Mouse (Mus musculus) heart, postnatal 0 days (tissue): ENCODE data around the gene Camsap3. TPM values are rescaled to one million over a fixed set of nuclear protein-coding genes. Genes with fewer than 3 reads are reported as not detected.

Experiments
- ATAC-seq: fragments of 200-750 bp; cut with Nextera tagmentation; 2 replicates; pipeline ENCODE4 v1.8.0; 2017; ENCODE audit warnings: low read depth, moderate number of reproducible peaks, moderate library complexity; ENCODE audit not compliant: insufficient read depth
- DNase-seq: peaks from one replicate; pipeline ENCODE4 v3.0.0-alpha.2; 2016; ENCODE audit warnings: low spot score
- H3K27ac ChIP-seq: fragments of 300-500 bp; sonication (generic); 2 replicates; pipeline ENCODE4 v1.5.1; 2014; ENCODE audit warnings: low read depth, mild to moderate bottlenecking
- H3K27me3 ChIP-seq: fragments of 300-500 bp; sonication (generic); 2 replicates; pipeline ENCODE4 v1.6.1; 2014; ENCODE audit warnings: low read length, mixed read lengths; ENCODE audit not compliant: control insufficient read depth, insufficient read depth
- H3K36me3 ChIP-seq: fragments of 300-500 bp; sonication (generic); replicated peaks from 2 replicates; pipeline ENCODE4 v1.6.1; 2014; ENCODE audit warnings: low read length, mixed read lengths; ENCODE audit not compliant: control insufficient read depth, insufficient read depth
- H3K4me1 ChIP-seq: fragments of 300-500 bp; sonication (generic); 2 replicates; pipeline ENCODE4 v1.6.1; 2014; ENCODE audit warnings: antibody characterized with exemption; ENCODE audit not compliant: control insufficient read depth, insufficient read depth
- H3K4me2 ChIP-seq: fragments of 300-500 bp; sonication (generic); 2 replicates; pipeline ENCODE4 v1.6.1; 2014; ENCODE audit warnings: low read depth, mild to moderate bottlenecking, low read length, moderate library complexity
- H3K4me3 ChIP-seq: fragments of 300-500 bp; sonication (generic); 2 replicates; pipeline ENCODE4 v1.5.1; 2014; ENCODE audit warnings: low read depth, low read length
- H3K9ac ChIP-seq: fragments of 300-500 bp; sonication (generic); replicated peaks from 2 replicates; pipeline ENCODE4 v1.6.1; 2014; ENCODE audit warnings: low read depth, low read length, mixed read lengths
- H3K9me3 ChIP-seq: fragments of 300-500 bp; sonication (generic); replicated peaks from 2 replicates; pipeline ENCODE4 v1.6.1; 2016; ENCODE audit warnings: low read length; ENCODE audit not compliant: control insufficient read depth
- CTCF ChIP-seq: IDR thresholded peaks from 2 replicates; pipeline ENCODE4 v1.5.1; 2016; ENCODE audit warnings: antibody characterized with exemption, control low read depth, low read depth
- EP300 ChIP-seq: IDR thresholded peaks from 2 replicates; pipeline ENCODE4 v1.6.1; 2016; ENCODE audit warnings: antibody characterized with exemption, low read depth
- WGBS: fragments of 180-500 bp; shearing (Covaris S2); extraction: QIAGEN DNeasy Blood & Tissue Kit; methylation state at CpG from one replicate; pipeline ENCODE4 v1.1.7; 2014; 5-methylcytosine and 5-hydroxymethylcytosine counted together
- polyA plus RNA-seq: library from polyadenylated mRNA; unstranded; fragments of >200 nt; fragmentation: Nextera tagmentation; extraction: Ambion mirVana; gene quantifications from 2 replicates; pipeline ENCODE4 v1.2.1, GENCODE M21; 2015
- total RNA-seq: library from RNA; depleted of rRNA; stranded (reverse); fragments of >200 nt; gene quantifications from 2 replicates; pipeline ENCODE4 v1.2.3, GENCODE M21; 2014; ENCODE audit warnings: low replicate concordance

Camsap3 gene
- total and polyA plus RNA-seq, 2 experiments from 2014 or later, result 0.33 to 7.9 TPM

GRCm38 (mm10) chr8:3621199-3621970 is 34.3 kb downstream of the Camsap3 start, which contains the start of the genes Xab2 and Pet100:
TSS of gene Xab2 (minus strand) at chr8:3621316.
TSS of gene Pet100 (plus strand) at chr8:3621548.
- peak; percentile 98 for DNase-seq
- H3K27ac ChIP-seq, result no peak within 1 kb of the TSS
- TF ChIP-seq EP300 (no peak; the same call in 1 of the 2 replicates), CTCF (no peak)

GRCm38 (mm10) chr8:3622119-3622518 is 35.0 kb downstream of the Camsap3 start:
- Histone ChIP-seq H3K27ac (no peak overlapping the region), H3K4me1 (peaks cover 12% of the 10 kb centered on the region), H3K36me3 (peaks cover 14% of the 10 kb centered on the region), H3K9ac (no peak overlapping the region), H3K4me3 (peak overlapping the region; percentile 74; the same call in 1 of the 2 replicates), H3K9me3 (no peaks in the 10 kb centered on the region), H3K4me2 (peak overlapping the region; percentile 93), H3K27me3 (no peaks in the 10 kb centered on the region)
- ATAC-seq (no peak), DNase-seq (no peak)
- 71% methylated on average over 8 of the region's 8 CpGs for WGBS
- TF ChIP-seq CTCF (no peak), EP300 (no peak)

More at GRCm38 (mm10) chr8:3621199-3621970, 34.3 kb downstream of the Camsap3 start, which contains the start of the genes Xab2 and Pet100:
- peak within 1 kb of the TSS; percentile 74 for H3K4me3 ChIP-seq
- ATAC-seq, result peak; percentile 98
- H3K4me1 ChIP-seq, result peaks cover 12% of the 10 kb centered on the region
- peaks cover 20% of the 10 kb centered on the region for H3K36me3 ChIP-seq
- H3K4me2 ChIP-seq, result peak within 1 kb of the TSS; percentile 93
- no peaks in the 10 kb centered on the region for H3K27me3 ChIP-seq
- no peaks in the 10 kb centered on the region for H3K9me3 ChIP-seq
- peak within 1 kb of the TSS; percentile 75 for H3K9ac ChIP-seq
- under 1% methylated on average over 37 of the region's 37 CpGs for WGBS

DNA sequence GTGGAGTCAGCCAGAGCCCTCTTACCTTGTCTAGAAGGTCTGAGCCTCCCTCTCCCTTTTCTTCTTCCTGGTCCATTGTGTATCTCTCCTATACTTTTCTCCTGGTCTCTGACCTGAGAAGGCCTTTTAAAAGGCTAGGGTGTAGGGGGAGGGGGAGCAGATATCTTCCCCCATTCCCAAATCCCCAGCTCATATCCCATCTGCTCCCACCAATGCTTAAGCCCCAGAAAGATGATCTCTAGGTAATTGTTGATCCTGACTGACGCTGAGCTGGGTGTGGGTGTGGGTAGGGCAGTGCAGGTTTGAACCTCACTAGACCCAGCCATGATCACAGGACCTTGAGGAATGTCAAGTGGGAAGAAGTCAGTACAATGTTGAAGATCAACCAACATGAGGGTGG is 38.4 kb downstream of the Camsap3 start, which contains the start of gene Pcp2:
Pcp2 (minus strand) TSS at position 101 of the 400 bp plus-strand sequence.
- H3K4me1 ChIP-seq, result peaks cover 6% of the 10 kb centered on the region
- H3K27me3 ChIP-seq, result no peaks in the 10 kb centered on the region
- 42% methylated on average over 1 of the region's 1 CpGs for WGBS
- DNase-seq (no peak), ATAC-seq (no peak)
- no peaks in the 10 kb centered on the region for H3K36me3 ChIP-seq
- H3K9me3 ChIP-seq, result no peaks in the 10 kb centered on the region
- H3K27ac ChIP-seq, result no peak within 1 kb of the TSS
- no peak within 1 kb of the TSS for H3K4me2 ChIP-seq
- H3K4me3 ChIP-seq, result no peak within 1 kb of the TSS
- TF ChIP-seq EP300, result no peak
- no peak within 1 kb of the TSS for H3K9ac ChIP-seq

GRCm38 (mm10) chr8:3626971-3627370 is 39.9 kb downstream of the Camsap3 start:
- Histone ChIP-seq H3K4me2 (no peak overlapping the region), H3K4me1 (0 out of 2 replicates have a peak, but pooled peaks cover 8% of the 10 kb centered on the region), H3K27me3 (no peaks in the 10 kb centered on the region), H3K27ac (no peak overlapping the region), H3K9ac (no peak overlapping the region), H3K4me3 (no peak overlapping the region), H3K9me3 (no peaks in the 10 kb centered on the region), H3K36me3 (no peaks in the 10 kb centered on the region)
- ATAC-seq (no peak), DNase-seq (no peak)
- WGBS, result 49% methylated on average over 5 of the region's 5 CpGs
- no peak for TF ChIP-seq EP300
- no peak for TF ChIP-seq CTCF

DNA sequence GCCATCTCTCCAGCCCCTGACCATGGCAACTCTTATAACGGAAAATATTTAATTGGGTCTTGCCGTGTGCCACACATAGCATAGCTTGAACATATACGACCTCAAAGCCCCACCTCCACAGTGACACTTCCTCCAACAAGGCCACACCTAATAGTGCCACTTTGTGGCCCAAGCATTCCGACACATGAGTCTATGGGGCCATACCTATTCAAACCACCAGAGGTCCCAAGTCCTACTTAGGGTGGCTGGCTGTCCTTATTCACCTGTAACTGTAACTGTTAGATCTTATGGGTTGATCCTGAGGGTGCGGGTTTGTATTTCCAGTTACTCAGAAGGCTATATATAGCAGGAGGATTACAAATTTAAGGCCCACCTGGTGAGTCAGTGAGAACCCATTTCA is 40.9 kb downstream of the Camsap3 start:
- no peak overlapping the region for H3K9ac ChIP-seq
- no peaks in the 10 kb centered on the region for H3K36me3 ChIP-seq
- H3K4me2 ChIP-seq, result no peak overlapping the region
- H3K4me1 ChIP-seq, result 0 out of 2 replicates have a peak, but pooled peaks cover 7% of the 10 kb centered on the region
- DNase-seq (peak; percentile 32), ATAC-seq (no peak)
- WGBS, result 27% methylated on average over 5 of the region's 5 CpGs
- no peak overlapping the region for H3K4me3 ChIP-seq
- H3K27me3 ChIP-seq, result no peaks in the 10 kb centered on the region
- TF ChIP-seq CTCF (peak; percentile 58), EP300 (no peak)
- H3K9me3 ChIP-seq, result no peaks in the 10 kb centered on the region
- H3K27ac ChIP-seq, result no peak overlapping the region
